Mouse (Mus musculus) mammary gland, adult 2 months (tissue): ENCODE measurements around the gene Pkhd1. TPM values are rescaled to one million over a fixed set of nuclear protein-coding genes. Genes with fewer than 3 reads are reported as not detected.

Experiments
- polyA plus RNA-seq: library from polyadenylated mRNA; depleted of rRNA; stranded (reverse); fragments of >200 nt; gene quantifications from 2 replicates; pipeline ENCODE4 v1.2.3, GENCODE M21; 2012; ENCODE audit warnings: low replicate concordance; rRNA removed

Pkhd1 gene
- 0.01 TPM in 2 replicates for polyA plus RNA-seq

DNA sequence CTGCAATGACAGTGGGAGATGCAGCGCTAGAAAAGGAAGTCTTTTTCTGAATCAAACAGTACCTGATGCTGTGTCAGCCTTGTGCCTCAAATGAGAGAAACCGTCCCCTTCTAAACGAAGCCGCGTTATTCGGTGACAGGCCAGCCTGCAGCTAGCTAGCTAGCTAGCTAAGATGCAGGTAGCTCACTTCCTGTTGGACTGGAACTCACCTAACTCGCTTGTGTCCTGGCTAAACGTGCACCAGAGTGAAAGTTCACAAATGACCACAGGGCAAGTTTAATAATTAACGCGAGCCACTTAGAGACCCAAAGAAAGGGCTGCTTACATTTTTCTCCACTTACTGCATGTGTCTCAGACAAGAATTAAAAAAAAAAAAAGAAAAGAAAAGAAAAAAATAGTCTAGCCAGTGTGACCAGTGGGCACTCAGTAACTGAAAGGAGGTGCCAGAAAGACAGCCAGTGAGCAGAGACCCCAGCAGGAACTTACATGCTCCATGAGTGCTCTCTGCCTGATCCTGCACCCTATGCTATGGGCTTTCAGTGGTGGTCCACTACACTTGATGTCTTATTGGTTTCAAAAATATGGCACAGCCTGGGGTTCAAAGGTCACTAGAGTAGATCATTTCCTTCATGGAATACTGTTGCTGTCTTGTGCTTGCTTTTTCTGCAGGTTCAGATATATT is at the start of gene Pkhd1:
Pkhd1 (minus strand) TSS at position 216 of the 682 bp plus-strand sequence.

Other genes with a start within 250 kb of the Pkhd1 start
- not detected in 2 replicates for gene Il17a, start 112.8 kb upstream of the Pkhd1 start, polyA plus RNA-seq
- not detected in 2 replicates for gene Il17f, start 172.6 kb upstream of the Pkhd1 start, polyA plus RNA-seq
- 9.5 and 11.4 TPM in 2 replicates for gene Mcm3, start 202.2 kb upstream of the Pkhd1 start, polyA plus RNA-seq